Mouse (Mus musculus) layer of hippocampus, adult 2 months (tissue): ENCODE measurements around the gene Gm17334. TPM values are rescaled to one million over a fixed set of nuclear protein-coding genes. Genes with fewer than 3 reads are reported as not detected.

Source experiments
- DNase-seq, 2 experiments: peaks; one replicate each; pipeline ENCODE4 v3.0.0; 2022; ENCODE audit warnings: low spot score in 2 of 2
- H3K27ac ChIP-seq: fragments of 200-600 bp; 2 replicates; pipeline ENCODE4 v1.8.1; 2022
- H3K4me3 ChIP-seq: fragments of 200-600 bp; 2 replicates; pipeline ENCODE4 v1.8.1; 2022; ENCODE audit warnings: mild to moderate bottlenecking
- CTCF ChIP-seq: fragments of 200-600 bp; conservative IDR thresholded peaks from 2 replicates; pipeline ENCODE4 v1.8.1; 2022; ENCODE audit warnings: antibody characterized with exemption, mild to moderate bottlenecking, moderate library complexity
- long read RNA-seq, 2 experiments: library from polyadenylated mRNA; stranded (forward); transcript quantifications; one replicate each; pipeline ENCODE4 v2.0.0; 2021; ENCODE audit warnings: borderline mapping rate in 2 of 2
- total RNA-seq, 2 experiments: library from RNA; stranded (reverse); gene quantifications; 2 replicates each; pipeline ENCODE4 v1.2.3; 2021

Gm17334 gene
- 1 to 10 TPM; 1.1 to 1.6 TPM for total RNA-seq
- long read RNA-seq, experiment 1, result 0 reads
- long read RNA-seq, experiment 2, result 0 reads

DNA sequence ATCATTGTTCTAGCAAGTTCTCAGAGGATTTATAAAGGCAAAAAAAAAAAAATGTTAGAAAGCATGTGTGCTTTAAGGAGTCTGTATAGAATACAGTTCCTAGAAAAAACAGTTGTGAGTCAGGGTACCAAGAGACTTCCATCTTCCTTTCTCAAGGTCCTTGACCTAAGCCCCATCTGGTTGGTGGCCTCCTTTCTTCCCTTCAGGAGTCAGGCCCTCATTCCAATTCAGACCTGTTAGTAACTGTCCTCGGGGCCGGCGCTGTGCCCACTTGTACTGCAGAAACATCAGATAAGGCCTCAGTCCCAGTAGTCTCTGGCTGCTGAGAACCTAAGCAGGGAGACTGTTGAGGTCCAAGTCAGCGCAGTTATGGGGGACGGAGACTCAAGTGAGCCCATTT, at the start of gene Gm17334:
Gene Gm17334 (minus strand): TSS at position 101 of the 400 bp plus-strand sequence.
- H3K4me3 ChIP-seq, result no peak within 1 kb of the TSS
- TF ChIP-seq CTCF, result no peak
- no peak within 1 kb of the TSS for H3K27ac ChIP-seq
- no peak for DNase-seq

DNA sequence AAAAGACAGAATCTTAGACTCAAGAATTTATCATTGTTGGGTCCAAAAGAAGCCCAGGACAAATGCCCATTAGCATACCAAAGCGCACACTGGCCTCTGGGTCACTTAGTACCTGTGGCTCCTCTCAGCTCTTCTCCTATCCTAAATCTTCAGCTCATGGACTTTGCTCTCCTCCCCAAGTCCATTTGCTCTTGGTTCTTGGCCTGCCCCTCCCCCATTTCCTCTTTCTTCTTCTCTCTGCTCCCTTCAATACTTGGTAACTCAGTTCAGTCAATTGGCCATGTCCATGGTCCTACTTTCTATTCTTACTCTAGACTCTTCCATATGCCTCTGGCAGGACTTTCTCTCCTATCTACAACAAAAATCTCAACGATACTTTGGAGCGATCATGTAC, 49.0 kb upstream of the Gm17334 start:
- DNase-seq, result no peak
- Histone ChIP-seq H3K27ac (no peak overlapping the region), H3K4me3 (no peak overlapping the region)
- TF ChIP-seq CTCF, result no peak

DNA sequence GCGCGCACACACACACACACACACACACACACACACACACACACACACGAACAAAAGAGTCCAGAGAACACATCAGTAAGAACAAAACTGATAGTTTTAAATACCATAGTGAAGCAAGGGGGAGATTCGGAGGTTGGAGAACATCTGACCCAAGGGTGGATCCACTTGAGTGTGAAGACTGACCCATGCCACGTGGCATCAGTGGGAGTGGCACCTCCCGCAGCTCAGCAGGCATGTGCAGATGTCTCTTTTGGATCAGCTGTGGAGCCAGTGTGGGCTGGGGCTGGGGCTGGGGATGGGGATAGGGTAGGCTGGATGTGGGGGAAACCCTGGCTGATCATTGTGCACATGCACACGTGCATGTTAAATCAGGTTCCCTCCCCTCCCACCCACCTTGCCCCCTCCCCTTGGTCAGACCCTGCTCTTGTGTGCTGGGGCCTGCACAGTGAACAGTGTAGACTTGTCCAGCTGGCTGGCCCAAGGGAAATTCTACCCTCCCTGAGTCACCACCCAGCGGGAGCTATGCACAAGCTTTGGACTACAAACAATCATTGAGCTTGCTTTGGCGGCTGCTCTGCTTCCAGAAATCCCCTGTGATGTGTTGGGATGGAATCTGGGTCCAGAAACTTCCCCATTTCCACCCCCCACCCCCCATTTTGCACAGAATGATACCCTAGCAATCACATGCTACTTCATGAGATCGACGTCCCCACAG, 48.4 kb upstream of the Gm17334 start:
- TF ChIP-seq CTCF, result no peak
- no peak overlapping the region for H3K4me3 ChIP-seq
- DNase-seq, result no peak
- no peak overlapping the region for H3K27ac ChIP-seq

DNA sequence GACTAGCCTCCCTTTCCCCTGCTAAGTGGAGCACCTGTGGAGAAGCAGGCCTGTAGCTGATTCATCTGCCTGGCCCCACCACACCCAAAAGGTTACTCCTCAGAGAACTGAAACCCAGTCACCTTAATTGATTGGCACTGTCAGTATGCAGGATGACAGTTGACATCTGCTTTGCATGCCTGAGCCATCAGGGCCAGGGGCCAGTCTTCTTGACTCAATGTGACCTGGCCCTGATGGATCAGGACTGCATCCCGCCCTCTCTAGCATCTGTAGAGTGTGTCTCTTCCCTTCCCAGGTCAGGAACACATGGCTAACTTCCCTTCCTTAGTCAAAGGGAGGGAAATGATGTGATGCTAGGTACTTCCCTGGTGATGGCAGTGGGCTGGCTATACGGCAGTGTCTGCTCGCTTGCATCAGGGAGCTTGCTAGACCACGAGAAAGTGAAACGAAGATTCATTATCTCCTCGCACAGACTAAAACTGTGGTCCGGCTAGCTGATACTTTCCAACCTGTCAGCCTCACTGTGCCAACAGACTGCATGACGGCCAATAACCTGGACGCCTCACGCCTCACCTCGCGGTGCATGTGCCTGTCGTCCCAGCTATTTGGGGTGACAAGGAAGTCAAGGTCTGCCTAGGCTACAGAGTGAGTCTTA, 47.7 kb upstream of the Gm17334 start:
- TF ChIP-seq CTCF, result no peak
- no peak overlapping the region for H3K27ac ChIP-seq

DNA sequence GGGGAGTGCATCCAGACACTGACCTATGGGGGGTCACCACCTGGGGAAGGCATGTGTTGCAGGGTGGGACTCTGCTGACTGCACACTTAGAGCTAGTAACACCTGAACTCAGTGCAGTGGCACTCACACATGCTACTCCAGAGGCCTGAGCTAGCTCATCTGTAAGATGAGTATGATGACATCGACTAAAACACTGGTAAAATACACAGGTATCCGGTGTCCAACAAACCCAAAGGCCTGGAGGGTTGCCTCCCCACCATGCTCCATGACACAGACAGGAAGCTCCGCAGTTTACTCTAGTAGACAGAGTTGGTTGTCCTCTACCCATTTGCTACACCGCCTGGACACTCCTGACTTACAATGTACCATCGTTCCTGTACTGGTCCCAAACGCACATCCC, 46.5 kb upstream of the Gm17334 start:
- H3K27ac ChIP-seq, result no peak overlapping the region
- TF ChIP-seq CTCF, result no peak
- no peak overlapping the region for H3K4me3 ChIP-seq
- no peak for DNase-seq

More for the DNA sequence above, 47.7 kb upstream of the Gm17334 start:
- DNase-seq, result no peak
- H3K4me3 ChIP-seq, result no peak overlapping the region

DNA sequence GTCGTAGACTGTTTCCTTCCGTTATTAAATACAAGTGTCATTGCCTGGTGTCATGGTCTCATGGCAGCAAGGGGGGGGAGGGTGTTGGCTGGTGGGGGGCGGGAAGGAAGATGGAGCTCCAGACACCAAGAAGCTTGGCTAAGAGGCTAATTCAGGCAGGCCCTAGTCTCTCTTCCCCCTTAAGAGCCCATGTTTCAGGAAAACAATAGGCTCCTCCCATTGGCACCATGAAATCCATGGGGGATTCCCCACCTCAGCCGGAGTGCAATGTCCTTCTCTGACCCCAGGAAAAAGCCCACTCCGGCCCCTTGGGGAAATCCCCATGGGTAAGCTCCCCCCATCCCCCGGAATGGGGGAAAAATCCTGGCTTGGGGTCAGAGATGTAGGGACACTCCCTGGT, 45.8 kb upstream of the Gm17334 start:
- no peak for DNase-seq
- TF ChIP-seq CTCF, result no peak
- no peak overlapping the region for H3K27ac ChIP-seq
- H3K4me3 ChIP-seq, result no peak overlapping the region

DNA sequence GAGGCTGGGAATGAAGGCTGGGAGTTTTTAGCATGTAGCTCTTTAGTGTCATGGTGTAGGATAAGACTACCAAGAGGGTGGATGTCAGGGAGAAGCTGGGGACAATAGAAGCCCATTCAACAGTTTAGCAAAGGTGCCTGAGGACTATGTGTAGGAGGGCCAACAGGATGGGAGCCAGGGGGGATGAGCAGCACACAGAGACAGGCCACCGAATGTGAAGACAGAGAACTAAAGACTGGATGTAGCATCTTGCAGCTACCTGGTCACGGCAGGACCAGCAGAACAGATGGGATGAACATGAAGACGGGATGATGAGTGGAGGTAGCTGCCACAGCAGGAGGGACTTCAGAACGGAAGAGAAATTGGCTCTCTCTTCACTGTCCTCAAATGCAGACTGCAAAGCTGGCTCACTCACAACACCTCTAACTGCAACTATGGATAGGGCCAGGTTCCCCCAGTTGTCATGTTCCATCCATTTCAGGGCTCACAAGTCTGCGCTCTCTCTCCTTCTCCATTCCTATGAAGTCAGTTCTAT, 43.9 kb upstream of the Gm17334 start:
- Histone ChIP-seq H3K27ac (no peak overlapping the region), H3K4me3 (no peak overlapping the region)
- no peak for TF ChIP-seq CTCF
- DNase-seq, result no peak

DNA sequence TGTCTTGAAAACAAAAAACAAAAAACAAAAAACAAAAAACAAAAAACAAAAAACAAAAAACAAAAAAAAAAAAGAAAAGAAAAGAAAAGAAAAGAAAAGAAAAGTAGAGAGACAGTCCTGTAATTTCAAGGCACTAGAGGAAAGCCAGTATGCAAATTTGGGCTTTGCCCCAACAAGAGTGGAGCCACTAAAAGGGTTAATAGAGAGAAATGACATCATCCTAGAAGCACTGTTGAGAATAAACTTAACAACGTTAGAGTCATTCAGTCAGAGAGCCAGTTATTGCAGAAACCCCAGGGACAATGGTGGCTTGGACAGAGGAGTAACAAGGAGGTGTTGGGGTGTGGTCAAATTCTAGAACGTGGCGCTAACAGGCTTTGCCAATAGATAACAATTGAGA, 41.8 kb upstream of the Gm17334 start:
- Histone ChIP-seq H3K4me3 (no peak overlapping the region), H3K27ac (no peak overlapping the region)
- no peak for DNase-seq
- TF ChIP-seq CTCF, result no peak

DNA sequence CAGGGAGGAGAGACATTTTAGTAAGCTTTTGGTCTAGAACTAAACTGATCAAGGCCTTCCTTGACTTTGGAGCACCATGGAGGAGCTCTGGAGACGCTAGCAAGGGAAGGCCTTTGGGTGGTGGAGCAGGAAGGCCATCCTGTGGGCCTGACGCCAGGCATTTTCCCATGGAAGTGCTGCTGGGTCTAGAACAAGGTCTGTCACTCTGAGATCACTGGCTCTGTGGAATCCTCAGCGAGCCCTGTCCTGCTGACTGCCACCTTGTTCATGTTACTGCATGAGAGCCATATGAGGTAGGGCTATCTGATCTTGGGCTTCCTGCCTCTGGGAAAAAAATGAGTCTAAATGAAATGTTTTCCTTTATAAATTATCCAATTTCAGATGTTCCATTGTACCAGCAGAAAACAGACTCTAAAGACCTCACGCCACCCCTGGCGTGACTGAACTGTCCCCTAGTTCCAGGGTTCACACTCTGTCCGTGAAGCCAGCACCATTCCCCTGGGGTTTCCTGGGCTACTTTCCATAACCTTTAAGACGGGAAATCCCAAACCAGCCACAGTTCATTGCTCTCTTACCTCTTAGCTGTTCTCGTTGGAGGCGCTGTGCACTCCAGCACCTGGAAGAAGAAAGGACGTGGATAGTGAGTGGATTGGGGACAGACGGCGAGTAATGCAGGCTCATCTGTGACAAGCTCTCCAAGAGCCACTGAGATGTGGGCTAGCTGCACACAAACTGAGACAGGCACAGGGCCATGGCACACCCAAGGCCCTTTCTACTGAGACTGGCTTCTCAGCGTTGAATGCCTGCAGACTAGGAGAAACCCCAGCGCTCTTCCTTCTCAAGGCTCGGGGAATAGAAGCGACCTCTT, 40.2 kb upstream of the Gm17334 start:
- no peak for DNase-seq
- no peak overlapping the region for H3K27ac ChIP-seq
- TF ChIP-seq CTCF, result no peak
- H3K4me3 ChIP-seq, result no peak overlapping the region

DNA sequence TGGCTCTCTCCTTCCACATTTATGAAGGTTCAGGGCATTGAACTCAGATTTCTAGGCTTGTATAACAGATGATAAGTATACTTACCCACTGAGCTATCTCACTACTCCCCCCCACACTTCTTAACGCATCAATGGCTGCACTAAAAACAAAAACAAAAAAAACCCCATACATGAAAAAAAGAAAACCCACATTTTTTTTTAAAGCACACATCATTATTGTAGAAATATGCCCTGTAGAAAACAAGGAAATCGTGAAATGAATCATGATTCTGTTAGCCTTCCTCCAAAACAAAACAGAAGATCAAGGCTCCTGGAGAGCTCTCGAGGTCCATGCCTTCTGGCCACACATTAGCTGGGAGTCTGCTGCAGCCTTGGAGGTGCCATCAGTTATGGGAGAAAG, 38.3 kb upstream of the Gm17334 start:
- Histone ChIP-seq H3K4me3 (no peak overlapping the region), H3K27ac (no peak overlapping the region)
- no peak for DNase-seq
- no peak for TF ChIP-seq CTCF

DNA sequence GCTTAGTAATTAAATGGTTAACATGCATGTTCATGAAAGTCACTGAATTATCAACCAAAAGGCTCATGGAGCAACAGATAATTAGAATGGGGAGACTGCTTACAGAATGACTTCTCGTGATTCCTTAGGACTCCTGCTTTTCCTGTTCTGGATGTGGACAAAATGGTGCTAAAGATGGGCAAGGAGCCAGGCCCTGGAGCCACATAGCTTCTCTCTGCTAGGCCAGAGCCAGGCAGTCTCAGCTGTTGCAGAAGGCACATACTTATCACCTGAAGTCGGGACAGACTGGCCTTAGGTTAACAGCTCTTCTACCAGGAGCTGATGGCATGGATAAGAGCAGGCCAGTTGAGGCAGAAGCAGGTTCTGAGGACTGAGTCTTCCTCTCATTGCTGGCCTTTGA, 37.8 kb upstream of the Gm17334 start:
- Histone ChIP-seq H3K4me3 (no peak overlapping the region), H3K27ac (no peak overlapping the region)
- no peak for TF ChIP-seq CTCF
- no peak for DNase-seq

DNA sequence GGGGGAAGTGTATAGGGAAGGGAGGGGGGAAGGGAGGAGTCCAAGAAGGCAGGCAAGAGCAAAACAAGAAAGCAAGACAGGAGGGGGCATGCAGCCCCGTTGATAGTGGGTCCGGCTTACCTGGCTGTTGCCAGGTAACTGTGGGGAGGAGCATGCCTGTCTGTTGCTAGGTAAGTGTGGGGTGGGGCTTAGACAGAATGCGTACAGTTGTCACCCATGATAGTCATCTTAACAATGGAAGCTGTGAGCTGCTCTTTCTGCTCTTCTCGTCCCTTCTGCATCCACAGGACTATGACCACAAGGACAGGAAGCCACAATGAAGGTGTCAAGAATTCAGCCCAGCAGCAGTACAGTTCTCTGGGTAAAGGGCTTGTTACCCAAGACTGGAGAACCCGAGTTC, 37.2 kb upstream of the Gm17334 start:
- no peak for DNase-seq
- TF ChIP-seq CTCF, result no peak
- Histone ChIP-seq H3K4me3 (no peak overlapping the region), H3K27ac (no peak overlapping the region)

DNA sequence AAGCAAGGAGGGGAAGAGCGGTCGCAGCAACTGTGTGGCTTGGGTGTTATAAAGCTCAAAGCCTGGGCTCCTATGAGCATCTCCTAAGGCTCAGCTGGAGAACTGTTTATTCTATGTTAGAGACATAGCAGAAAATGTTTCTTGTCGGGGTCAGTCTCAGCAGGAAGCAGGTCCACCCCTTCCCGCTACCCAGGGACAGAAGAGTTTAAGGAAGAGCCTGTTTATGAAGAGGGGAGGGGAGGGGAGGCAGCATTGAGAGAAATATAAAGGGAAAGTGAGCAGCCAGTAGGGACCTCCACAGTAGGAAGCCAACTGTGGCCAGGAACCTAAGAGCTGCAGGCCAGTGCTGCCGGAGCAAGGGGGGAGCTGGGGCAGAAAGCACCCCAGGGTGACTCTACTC, 36.4 kb upstream of the Gm17334 start:
- Histone ChIP-seq H3K4me3 (no peak overlapping the region), H3K27ac (no peak overlapping the region)
- no peak for DNase-seq
- no peak for TF ChIP-seq CTCF
